Mouse (Mus musculus) erythroblast, embryonic 14.5 days (primary cell): ENCODE results near the gene Atn1. TPM values are rescaled to one million over a fixed set of nuclear protein-coding genes. Genes with fewer than 3 reads are reported as not detected.

Source experiments
- H3K27me3 ChIP-seq: 2 replicates; pipeline ENCODE4 v1.6.1; 2012; ENCODE audit warnings: inconsistent platforms; ENCODE audit not compliant: control insufficient read depth
- H3K36me3 ChIP-seq: 2 replicates; pipeline ENCODE4 v1.6.1; 2012; ENCODE audit warnings: mild to moderate bottlenecking, inconsistent platforms; ENCODE audit not compliant: control insufficient read depth
- H3K4me1 ChIP-seq: 2 replicates; pipeline ENCODE4 v1.6.1; 2012; ENCODE audit warnings: inconsistent platforms; ENCODE audit not compliant: control insufficient read depth
- H3K4me3 ChIP-seq: replicated peaks from 2 replicates; pipeline ENCODE3; 2012; ENCODE audit warnings: moderate library complexity, mild to moderate bottlenecking, inconsistent platforms
- H3K9me3 ChIP-seq: 2 replicates; pipeline ENCODE4 v1.6.1; 2012; ENCODE audit warnings: low read length, inconsistent platforms, mixed read lengths; ENCODE audit not compliant: control insufficient read depth
- GATA1 ChIP-seq: IDR thresholded peaks from 2 replicates; pipeline ENCODE4 v1.6.1; 2012; ENCODE audit warnings: low read length, inconsistent platforms, mixed read lengths
- TAL1 ChIP-seq: IDR thresholded peaks from 3 replicates; pipeline ENCODE4 v1.6.1; 2012; ENCODE audit warnings: low read length, inconsistent platforms, mixed read lengths
- polyA plus RNA-seq: library from polyadenylated mRNA; stranded (reverse); fragments of >175 nt; gene quantifications from 2 replicates; pipeline ENCODE4 v1.2.3, GENCODE M21; 2012

Gene Atn1
- polyA plus RNA-seq, 1 experiment: 0.14 TPM

GRCm38 (mm10) chr6:124790121-124790520 lies 33.8 kb upstream of the Atn1 start:
- H3K9me3 ChIP-seq: no peaks in the 10 kb centered on the region
- no peak overlapping the region for H3K4me3 ChIP-seq
- TF ChIP-seq GATA1: no peak
- H3K27me3 ChIP-seq: no peaks in the 10 kb centered on the region; the same call in 1 of the 2 replicates
- no peaks in the 10 kb centered on the region for H3K36me3 ChIP-seq
- no peaks in the 10 kb centered on the region for H3K4me1 ChIP-seq

GRCm38 (mm10) chr6:124789519-124789918 lies 33.2 kb upstream of the Atn1 start:
- Histone ChIP-seq H3K9me3 (no peaks in the 10 kb centered on the region), H3K4me3 (no peak overlapping the region), H3K27me3 (no peaks in the 10 kb centered on the region; the same call in 1 of the 2 replicates), H3K4me1 (no peaks in the 10 kb centered on the region), H3K36me3 (no peaks in the 10 kb centered on the region)
- TF ChIP-seq GATA1: no peak

- Histone ChIP-seq H3K27me3 (no peaks in the 10 kb centered on the region; the same call in 1 of the 2 replicates), H3K36me3 (no peaks in the 10 kb centered on the region), H3K9me3 (no peaks in the 10 kb centered on the region), H3K4me1 (no peaks in the 10 kb centered on the region), H3K4me3 (no peak overlapping the region)
- no peak for TF ChIP-seq GATA1
- no peak for TF ChIP-seq TAL1
Measured at GRCm38 (mm10) chr6:124787722-124788121, 31.4 kb upstream of the Atn1 start.

- Histone ChIP-seq H3K4me1 (no peaks in the 10 kb centered on the region), H3K9me3 (no peaks in the 10 kb centered on the region), H3K27me3 (no peaks in the 10 kb centered on the region; the same call in 1 of the 2 replicates), H3K36me3 (no peaks in the 10 kb centered on the region), H3K4me3 (no peak overlapping the region)
- TF ChIP-seq GATA1: no peak
Measured at GRCm38 (mm10) chr6:124786756-124787420, 30.6 kb upstream of the Atn1 start.

- Histone ChIP-seq H3K27me3 (peaks cover 40% of the 10 kb centered on the region), H3K9me3 (no peaks in the 10 kb centered on the region), H3K4me3 (no peak overlapping the region), H3K36me3 (no peaks in the 10 kb centered on the region), H3K4me1 (peaks cover 2% of the 10 kb centered on the region)
- TF ChIP-seq GATA1 (no peak), TAL1 (no peak)
Measured at GRCm38 (mm10) chr6:124782436-124782835, 26.1 kb upstream of the Atn1 start.

- Histone ChIP-seq H3K27me3 (peaks cover 40% of the 10 kb centered on the region), H3K36me3 (no peaks in the 10 kb centered on the region), H3K9me3 (no peaks in the 10 kb centered on the region), H3K4me3 (no peak overlapping the region), H3K4me1 (peaks cover 2% of the 10 kb centered on the region)
- TF ChIP-seq TAL1: no peak
- TF ChIP-seq GATA1: no peak
Measured at GRCm38 (mm10) chr6:124780917-124781316, 24.6 kb upstream of the Atn1 start.

GRCm38 (mm10) chr6:124779984-124780416 lies 23.7 kb upstream of the Atn1 start:
- TF ChIP-seq GATA1: no peak
- TF ChIP-seq TAL1: no peak
- no peaks in the 10 kb centered on the region for H3K9me3 ChIP-seq
- no peak overlapping the region for H3K4me3 ChIP-seq
- H3K27me3 ChIP-seq: peaks cover 40% of the 10 kb centered on the region
- peaks cover 2% of the 10 kb centered on the region for H3K4me1 ChIP-seq
- H3K36me3 ChIP-seq: no peaks in the 10 kb centered on the region

GRCm38 (mm10) chr6:124779222-124779983 lies 23.1 kb upstream of the Atn1 start, which contains the start of gene Lrrc23:
Gene Lrrc23, minus strand, starts transcription at chr6:124779727.
- Histone ChIP-seq H3K36me3 (no peaks in the 10 kb centered on the region), H3K9me3 (no peaks in the 10 kb centered on the region), H3K27me3 (peaks cover 40% of the 10 kb centered on the region), H3K4me3 (no peak within 1 kb of the TSS), H3K4me1 (peaks cover 2% of the 10 kb centered on the region)
- no peak for TF ChIP-seq TAL1
- no peak for TF ChIP-seq GATA1

GRCm38 (mm10) chr6:124770511-124770910 lies 14.2 kb upstream of the Atn1 start:
- no peak overlapping the region for H3K4me3 ChIP-seq
- H3K27me3 ChIP-seq: peaks cover 68% of the 10 kb centered on the region
- no peaks in the 10 kb centered on the region for H3K36me3 ChIP-seq
- peaks cover 3% of the 10 kb centered on the region; the same call in 1 of the 2 replicates for H3K9me3 ChIP-seq
- peaks cover 13% of the 10 kb centered on the region for H3K4me1 ChIP-seq
- TF ChIP-seq GATA1 (no peak), TAL1 (no peak)
